Mouse (Mus musculus) CD4-positive naive resting alpha-beta T cell, adult 76 days (primary cell): Measurements from ENCODE around the gene Ccdc8. TPM values are rescaled to one million over a fixed set of nuclear protein-coding genes. Genes with fewer than 3 reads are reported as not detected.

Experiments
- total RNA-seq: library from RNA; stranded (reverse); gene quantifications from one replicate; pipeline ENCODE4 v1.2.4, GENCODE M21; 2023

The Ccdc8 gene
- total RNA-seq: 0.15 TPM

GRCm38 (mm10) chr7:16992451-16992807, at the start of gene Ccdc8:
Ccdc8 (plus strand) TSS chr7:16992708.

GRCm38 (mm10) chr7:16944061-16944807, 48.3 kb upstream of the Ccdc8 start, which contains the start of gene Pnmal2:
Pnmal2 (plus strand) TSS chr7:16944682.

GRCm38 (mm10) chr7:16959539-16960187, 32.8 kb upstream of the Ccdc8 start, which contains the start of gene Pnmal1:
Pnmal1 (plus strand) TSS chr7:16959679.

GRCm38 (mm10) chr7:16982859-16983568, 9.5 kb upstream of the Ccdc8 start, which contains the start of gene Gm42372:
Gm42372 (plus strand) TSS chr7:16983086.

GRCm38 (mm10) chr7:17027588-17028343, 35.3 kb downstream of the Ccdc8 start, which contains the start of gene Ppp5c:
Ppp5c (minus strand) TSS chr7:17027924.

Other genes with a start within 250 kb of the Ccdc8 start
- 121 TPM for gene Slc1a5, start 211.4 kb upstream of the Ccdc8 start, total RNA-seq
- gene Strn4, start 176.8 kb upstream of the Ccdc8 start, total RNA-seq: 94.1 TPM
- gene Fkrp, start 176.0 kb upstream of the Ccdc8 start, total RNA-seq: 19.2 TPM
- 204 TPM for gene Prkd2, start 149.8 kb upstream of the Ccdc8 start, total RNA-seq
- gene Dact3, start 117.4 kb upstream of the Ccdc8 start, total RNA-seq: not detected
- gene Gng8, start 100.9 kb upstream of the Ccdc8 start, total RNA-seq: not detected
- 1.9 TPM for gene Ptgir, start 86.2 kb upstream of the Ccdc8 start, total RNA-seq
- gene Calm3, start 68.6 kb upstream of the Ccdc8 start, total RNA-seq: 98.0 TPM
- gene Pnmal2, start 48.0 kb upstream of the Ccdc8 start, total RNA-seq: not detected
- gene Pnmal1, start 33.0 kb upstream of the Ccdc8 start, total RNA-seq: not detected
- gene Gm42372, start 9.6 kb upstream of the Ccdc8 start, total RNA-seq: 3.0 TPM
- gene Ppp5c, start 35.2 kb downstream of the Ccdc8 start, total RNA-seq: 91.5 TPM
- gene Hif3a, start 69.7 kb downstream of the Ccdc8 start, total RNA-seq: 4.0 TPM
- gene Psg16, start 81.3 kb downstream of the Ccdc8 start, total RNA-seq: 0.21 TPM
- gene Ceacam3, start 157.6 kb downstream of the Ccdc8 start, total RNA-seq: not detected
- gene Psg29, start 210.8 kb downstream of the Ccdc8 start, total RNA-seq: not detected